Mouse (Mus musculus) adrenal gland, adult 18-20 months (tissue): ENCODE measurements around the gene Map3k6. TPM values are rescaled to one million over a fixed set of nuclear protein-coding genes. Genes with fewer than 3 reads are reported as not detected.
A peak's percentile ranks its signal among the peaks of the same experiment; 100 is the strongest.

Source experiments
- DNase-seq, 2 experiments: peaks; one replicate each; pipeline ENCODE4 v3.0.0; 2021 to 2022; ENCODE audit warnings: low spot score in 2 of 2
- long read RNA-seq, 2 experiments: library from polyadenylated mRNA; stranded (forward); transcript quantifications; one replicate each; pipeline ENCODE4 v2.0.0; 2021
- total RNA-seq, 2 experiments: library from RNA; stranded (reverse); gene quantifications; 1 replicate in 1 of 2; 2 replicates in 1 of 2; pipeline ENCODE4 v1.2.3; 2021

Gene Map3k6
- total RNA-seq = 10 to 100 TPM; 30.7 to 34.2 TPM
- long read RNA-seq, experiment 1, full-length matches to known transcripts = 18 of 28 reads
- long read RNA-seq, experiment 1, partial matches to known transcripts = 6 of 28 reads
- long read RNA-seq, experiment 1, other reads (novel, unspliced or antisense) = 4 of 28 reads
- long read RNA-seq, experiment 2, full-length matches to known transcripts = 3 of 14 reads
- long read RNA-seq, experiment 2, partial matches to known transcripts = 9 of 14 reads
- long read RNA-seq, experiment 2, other reads (novel, unspliced or antisense) = 2 of 14 reads

DNA sequence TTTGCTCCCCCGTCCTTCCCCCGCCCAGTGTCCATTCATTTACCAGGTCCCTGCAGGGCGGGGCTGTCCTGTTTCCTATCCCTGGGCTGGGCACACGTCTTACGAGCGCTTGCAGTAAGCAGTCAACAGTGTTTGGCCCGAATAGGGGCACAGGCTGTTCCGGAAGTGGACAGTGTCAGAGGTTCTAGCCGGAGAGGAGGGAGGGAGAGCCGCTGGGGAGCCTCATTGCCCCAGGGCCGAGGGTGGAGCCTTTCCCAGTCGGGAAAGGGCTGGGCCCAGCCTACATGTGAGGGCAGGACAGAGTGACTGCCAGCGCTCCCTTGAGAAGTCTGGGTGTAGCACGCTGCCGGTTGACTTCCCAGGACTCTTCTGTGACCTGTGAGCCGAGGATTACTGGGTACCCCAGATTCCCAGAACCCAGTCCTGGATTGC is at the start of gene Map3k6:
TSS of gene Map3k6 (plus strand) at position 329 of the 432 bp plus-strand sequence.
- peak; percentile 76 to 82 for DNase-seq

DNA sequence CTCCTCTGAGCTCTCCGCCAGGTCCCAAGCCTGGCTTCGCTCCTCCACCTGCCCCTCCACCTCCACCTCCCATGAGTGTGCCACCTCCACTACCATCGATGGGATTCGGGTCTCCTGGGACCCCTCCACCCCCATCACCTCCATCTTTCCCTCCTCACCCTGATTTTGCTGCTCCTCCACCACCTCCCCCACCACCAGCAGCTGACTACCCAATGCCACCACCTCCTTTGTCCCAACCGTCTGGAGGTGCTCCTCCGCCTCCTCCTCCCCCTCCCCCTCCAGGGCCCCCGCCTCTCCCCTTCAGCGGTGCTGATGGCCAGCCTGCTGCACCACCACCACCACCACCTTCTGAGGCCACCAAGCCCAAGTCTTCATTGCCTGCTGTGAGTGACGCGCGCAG is 46.1 kb upstream of the Map3k6 start:
- DNase-seq = no peak

DNA sequence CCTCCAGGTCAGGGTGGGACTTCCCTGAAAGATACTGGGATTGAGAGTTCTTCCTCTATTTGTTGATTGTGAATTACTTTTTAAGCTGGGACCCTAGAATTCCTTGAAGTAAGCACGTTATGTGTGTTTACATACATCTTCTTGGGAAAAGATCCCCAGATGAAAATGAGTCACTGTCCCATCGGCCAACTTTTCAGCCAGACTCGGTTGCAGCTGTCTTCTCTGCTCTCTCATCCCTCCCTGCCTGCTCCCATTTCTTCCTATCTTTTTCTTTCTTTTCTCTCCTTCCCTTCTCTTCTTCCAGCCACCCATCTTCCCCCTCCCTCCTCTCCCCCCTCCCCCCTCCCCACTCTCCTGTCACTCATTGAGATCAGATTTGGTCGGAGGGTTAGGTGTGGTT is 45.6 kb upstream of the Map3k6 start:
- DNase-seq = no peak

DNA sequence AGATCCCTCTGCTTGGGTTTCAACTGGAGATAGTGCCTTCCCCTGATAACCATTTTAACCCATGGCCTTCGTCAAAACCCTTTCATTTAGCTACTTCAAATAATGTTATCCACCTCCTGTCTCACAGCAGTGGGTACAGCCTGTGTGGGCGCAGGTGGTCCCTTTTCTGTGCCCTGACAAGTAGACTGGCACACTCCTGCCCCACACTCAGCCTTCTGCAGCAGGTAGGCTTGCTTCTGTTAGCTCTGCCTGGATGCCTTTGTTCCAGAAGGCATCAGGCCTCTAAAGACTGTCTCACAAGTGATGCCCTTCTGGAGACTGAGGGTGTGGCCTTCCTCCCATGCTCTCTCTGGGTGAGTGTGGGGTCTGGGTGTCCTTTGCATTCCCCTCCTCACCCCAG is 44.5 kb upstream of the Map3k6 start:
- DNase-seq = no peak

DNA sequence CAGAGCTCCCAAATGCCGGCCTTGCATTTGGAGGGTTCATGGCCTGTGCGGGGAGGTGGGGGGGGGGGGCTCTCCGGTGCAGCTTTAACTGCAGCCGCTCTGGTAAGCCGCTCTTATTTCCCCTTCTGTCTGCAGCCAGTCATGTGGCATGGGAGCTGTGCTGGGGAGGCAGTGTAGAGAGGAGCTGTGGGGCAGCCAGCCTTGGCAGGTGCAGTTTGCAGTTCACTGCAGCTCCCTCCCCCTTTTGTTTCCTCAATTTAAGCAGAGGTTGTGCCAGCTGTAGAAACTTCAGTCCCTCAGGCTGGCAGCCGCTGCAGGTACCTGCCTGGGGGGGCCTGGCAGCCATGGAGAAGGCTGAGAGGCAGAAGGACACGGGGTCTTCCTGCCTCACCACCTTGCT is 43.8 kb upstream of the Map3k6 start:
- DNase-seq = no peak

DNA sequence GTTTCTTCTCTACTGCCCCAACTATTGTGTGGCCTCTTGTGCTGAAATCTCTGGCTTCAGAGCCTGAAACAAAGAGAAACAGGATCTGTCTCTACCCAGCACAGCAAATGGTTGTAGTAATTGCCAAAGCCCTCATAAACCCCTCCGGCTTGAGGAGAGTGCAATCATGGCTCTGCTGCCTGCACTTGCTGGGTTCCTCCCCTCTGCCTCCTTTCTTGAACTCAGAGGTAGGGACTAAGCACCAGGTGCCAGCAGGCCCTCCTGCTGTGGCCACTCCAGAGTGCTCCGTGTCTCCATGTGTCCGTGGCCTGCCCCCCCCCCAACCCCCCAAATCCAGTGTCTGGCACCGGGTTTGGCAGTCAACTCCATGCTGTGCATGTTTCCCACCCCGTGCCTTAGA is 43.3 kb upstream of the Map3k6 start:
- DNase-seq = no peak

DNA sequence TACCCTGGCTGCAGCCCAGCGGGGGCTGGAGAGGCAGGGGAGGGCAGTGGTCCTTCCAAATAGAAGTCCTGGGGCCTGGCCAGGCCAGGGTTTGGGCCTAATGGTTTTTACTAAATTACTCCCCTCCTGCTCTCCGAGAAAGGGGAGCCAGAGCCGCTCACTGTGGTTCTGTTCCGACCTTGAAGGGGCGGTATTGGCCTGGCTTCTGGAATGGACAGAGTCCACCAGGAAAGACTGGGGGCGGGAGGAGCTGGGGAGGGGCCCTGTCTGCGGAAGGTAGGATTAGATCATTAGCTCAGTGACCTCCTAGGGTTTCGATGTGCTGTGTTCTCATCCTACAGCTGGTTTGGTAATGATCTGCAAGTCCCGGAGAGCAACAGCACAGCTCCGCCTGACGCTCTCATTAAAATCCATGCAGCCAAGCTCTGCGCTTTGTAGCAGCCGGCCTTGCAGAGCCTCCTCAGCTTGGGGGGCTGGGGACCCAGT is 42.8 kb upstream of the Map3k6 start:
- no peak for DNase-seq

DNA sequence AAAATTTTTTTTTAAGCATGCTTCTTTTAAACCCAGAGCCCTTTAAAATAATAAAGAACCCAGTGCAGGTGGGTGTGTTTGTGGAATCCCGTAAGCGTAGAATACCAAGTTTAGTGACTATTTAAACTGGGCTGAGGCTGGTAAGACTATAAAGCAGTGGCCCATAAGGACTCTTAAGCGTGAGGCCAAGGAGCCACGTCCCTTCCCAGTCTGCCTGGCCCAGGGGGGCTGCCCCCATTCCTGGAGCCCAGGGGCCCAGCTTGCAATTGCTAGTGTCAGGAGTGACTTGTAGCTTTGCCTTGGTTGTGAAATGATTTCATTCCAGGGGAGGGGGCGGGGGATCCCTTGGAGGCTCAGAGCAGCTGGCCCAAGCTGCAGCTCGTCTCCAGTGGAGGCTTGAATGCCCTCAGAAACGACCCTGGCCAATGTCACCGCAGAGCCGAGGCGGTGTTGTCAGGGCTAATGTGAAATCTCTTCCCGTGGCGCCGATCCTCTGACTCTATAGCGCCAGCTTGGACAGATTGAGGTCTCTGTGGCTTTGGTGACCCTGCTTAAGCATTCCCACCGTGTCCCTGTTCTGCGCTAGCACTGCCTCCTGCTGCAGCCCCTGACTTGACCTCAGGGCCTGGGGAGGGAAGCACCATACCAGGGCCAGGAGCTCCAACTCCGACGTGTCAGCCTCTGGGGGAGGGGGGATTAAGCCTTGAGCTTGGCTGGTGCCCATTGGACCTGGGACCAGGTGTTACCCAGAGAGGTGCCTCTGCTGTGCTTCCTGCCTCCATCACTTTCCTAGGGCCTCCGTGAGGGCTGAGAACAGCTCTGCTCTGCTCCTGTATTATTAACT is 42.1 kb upstream of the Map3k6 start:
- DNase-seq = no peak

DNA sequence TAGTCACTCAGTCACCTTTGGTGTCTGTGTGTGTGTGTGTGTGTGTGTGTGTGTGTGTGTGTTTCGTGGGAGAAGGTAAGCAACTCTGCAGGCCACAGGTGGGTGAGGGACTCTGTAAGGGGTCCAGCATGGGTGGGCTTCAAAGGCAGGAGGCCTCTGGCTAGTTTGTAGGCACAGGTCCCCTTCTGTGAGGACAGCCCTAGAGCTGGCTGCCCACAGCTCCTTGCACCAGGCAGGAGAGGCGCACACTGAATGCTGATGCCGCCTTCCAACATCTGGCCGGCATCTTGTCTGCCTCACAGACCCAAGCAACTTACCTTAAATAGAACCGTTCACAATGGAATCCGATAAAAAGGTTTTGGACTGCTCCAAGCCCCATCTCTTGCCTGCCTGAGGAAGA is 40.9 kb upstream of the Map3k6 start:
- DNase-seq = no peak

DNA sequence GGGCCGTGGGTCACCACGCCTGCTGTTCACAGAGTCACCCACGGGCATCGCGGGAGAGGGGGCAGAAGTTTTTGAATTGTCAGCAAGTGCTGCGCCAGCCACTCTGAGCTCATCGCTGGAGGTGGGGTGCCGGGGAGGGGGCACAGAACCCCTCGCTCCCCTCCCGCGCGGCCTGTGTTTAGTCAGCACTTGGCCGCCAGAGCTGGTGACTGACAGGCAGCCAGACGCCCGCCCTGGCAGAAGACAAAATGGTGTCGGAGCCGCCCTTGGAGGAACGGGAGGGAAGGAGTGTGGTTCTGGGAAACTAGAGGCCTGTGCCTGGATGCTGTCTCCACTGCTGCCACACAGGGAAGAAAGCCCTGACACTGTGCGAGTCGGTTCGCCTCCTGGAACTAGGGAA is 40.3 kb upstream of the Map3k6 start:
- peak in 1 of 2 experiments; percentile 43 for DNase-seq

DNA sequence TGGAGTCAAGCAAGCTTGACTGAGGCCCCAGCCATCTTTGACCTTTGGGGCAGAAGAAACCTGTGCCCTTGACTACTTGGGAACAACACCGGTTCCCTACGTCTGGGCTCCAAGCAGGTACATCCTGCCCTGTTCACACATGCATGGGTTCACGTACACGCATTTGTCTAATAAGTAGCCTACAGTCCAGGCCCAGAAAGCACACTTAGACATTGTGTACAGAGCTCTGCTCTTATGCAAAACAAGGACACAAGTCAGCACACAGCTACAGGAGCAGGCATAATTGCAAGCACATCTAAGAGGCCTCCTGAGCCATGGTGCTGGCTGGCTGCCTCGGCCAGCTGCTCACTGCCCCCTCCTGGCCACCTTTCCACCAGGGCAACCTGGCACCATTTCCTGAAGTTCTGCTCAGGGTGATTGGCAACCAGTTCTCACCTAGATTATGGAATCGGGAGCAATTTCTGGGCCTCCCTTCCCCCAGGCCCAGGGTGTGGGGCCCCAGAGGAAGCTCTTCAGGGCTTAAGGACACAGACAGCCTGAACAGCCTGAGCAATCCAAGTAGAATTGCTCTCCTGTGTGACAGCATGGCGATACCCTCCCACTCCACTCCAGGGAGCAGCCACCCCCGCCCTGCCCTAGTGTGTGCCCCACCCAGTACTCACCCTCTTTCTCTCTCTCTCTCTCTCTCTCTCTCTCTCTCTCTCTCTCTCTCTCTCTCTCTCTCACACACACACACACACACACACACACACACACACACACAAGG is 39.4 kb upstream of the Map3k6 start:
- DNase-seq = peak; percentile 55 to 63

DNA sequence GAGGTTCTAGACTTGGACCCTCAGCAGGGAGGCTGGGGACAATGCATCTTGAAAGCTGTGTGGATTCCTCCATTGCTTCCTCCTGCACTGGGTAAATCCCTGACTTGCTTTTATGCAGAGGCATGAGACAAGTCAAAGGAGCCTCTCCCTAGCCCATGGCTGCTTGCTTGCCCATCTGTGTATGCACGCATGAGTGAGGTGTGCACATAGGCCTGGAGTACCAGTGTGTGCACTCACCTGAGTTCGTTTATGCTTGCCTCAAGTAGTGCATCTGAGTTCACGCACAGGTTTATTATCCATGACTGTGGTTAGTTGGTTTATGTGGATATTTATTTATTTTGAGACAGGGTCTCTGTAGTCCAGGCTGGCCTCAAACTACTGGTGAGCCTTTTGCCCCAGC is 38.4 kb upstream of the Map3k6 start:
- no peak for DNase-seq

DNA sequence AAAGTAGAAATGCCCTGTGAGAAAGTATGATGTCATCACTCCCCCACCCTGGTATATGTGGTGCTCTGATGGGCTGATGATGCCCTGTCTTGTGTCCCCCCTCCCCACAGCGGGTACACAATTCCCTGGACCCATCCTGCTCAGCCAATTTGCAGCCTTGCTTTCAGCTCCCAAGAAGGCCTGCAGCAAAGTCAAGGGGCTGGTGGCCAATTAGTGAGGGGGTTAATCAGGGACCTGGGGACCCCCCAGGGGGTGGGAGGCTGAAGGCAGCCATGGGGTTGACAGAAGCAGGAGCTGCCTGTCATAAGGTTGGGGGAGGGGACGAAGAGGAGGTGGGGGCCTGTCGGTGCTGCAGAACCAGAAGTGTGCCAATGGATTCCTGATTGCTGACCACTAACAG is 37.0 kb upstream of the Map3k6 start:
- no peak for DNase-seq

DNA sequence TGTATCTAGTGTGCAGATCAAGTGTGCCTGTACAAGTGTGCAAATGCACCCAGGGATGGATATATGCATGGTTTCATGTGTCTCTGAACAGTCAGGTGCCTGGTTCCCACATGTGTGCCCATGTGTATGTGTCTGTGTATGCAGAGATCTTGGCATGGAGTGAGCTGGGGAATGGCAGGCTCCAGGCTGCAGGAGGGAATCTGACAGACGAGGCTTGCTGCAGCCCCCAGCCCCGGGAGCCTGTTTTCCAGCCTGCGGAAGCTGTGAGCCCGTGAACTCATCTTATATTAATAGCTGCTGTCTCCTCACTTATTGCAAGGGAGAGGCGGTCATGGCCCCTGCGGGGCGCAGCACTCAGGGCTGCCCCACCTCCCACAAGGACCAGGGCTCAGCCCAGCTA is 36.2 kb upstream of the Map3k6 start:
- DNase-seq = no peak

DNA sequence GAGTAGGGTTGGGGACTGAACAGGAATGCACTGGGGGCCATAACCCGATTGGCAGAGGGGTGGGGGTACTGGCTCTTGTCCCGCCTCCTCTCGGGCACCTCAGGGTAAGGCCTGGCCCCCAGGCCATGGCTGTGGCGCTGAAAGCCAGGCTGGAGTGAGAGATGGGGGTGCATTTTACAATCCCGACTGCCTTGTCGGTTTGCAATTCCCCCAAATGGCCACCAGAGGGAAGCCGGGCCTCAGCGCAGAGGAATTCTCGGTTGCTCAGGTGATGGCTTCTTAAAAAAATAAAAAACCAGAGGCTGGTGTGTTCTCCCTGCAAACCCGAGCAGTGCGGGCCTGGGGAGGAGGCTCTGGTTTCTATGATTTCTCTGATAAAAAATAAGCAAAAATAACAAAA is 31.3 kb upstream of the Map3k6 start:
- peak in 1 of 2 experiments; percentile 51 for DNase-seq

DNA sequence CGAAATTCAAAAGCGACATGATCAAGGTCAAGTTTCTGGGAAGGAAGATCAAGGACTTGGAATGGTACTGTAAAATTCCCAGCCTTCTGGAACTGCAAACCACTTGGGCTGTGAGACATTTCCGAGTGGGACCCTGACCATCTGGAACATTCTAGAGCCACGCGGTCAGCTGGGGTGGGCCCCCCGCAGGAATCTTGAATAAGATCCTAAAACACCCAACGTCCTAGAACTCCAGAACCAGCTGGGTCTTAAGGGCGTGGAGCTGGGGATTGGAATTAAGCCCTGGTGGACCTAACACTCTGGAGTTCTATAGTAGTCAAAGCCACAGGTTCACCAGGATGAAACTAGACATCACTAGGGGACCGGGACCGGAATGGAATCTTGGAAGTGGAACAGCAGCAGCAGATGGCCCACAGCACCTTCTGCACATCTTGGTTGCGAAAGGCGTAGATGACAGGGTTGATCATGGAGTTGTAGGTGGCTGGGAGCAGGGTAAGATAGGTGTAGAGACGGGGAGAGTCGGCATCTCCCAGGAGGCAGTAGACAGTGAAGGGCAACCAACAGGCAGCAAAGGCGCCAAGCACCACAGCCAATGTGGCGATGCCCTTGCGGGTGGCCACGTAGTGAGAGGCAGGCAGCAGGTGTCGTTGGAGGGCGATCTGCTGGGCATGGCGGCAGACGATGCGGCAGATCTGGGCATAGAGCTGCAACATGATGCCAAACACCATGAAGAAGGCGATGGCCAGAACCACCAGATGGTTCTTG is 30.4 kb upstream of the Map3k6 start:
- no peak for DNase-seq

DNA sequence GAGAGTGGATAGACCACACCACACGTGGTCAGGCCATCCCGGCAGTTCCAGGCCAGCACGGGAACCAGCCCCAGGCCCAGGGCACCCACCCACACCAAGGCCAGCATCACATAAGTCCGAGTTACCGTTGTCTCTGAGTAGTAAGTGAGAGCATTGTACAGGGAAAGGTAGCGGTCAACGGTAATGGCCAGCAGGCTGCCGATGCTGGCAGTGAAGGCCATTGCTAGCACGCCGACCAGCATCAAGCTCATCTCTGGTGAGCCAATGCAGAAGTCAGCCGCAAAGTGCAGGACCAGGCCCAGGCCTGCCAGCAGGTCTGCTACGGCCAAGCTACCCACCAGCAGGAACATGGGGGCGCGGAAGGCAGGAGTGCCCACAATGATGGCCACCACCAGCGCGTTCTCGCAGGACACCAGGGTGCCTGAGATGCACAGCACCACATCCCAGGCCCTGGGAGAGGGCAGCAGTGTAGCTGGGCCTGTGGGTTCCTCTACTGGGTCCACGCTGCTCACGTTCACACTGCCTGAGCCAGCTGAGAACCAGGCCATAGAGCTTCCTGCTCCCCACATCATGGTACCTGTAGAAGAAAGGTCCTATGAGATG is 29.7 kb upstream of the Map3k6 start:
- no peak for DNase-seq

DNA sequence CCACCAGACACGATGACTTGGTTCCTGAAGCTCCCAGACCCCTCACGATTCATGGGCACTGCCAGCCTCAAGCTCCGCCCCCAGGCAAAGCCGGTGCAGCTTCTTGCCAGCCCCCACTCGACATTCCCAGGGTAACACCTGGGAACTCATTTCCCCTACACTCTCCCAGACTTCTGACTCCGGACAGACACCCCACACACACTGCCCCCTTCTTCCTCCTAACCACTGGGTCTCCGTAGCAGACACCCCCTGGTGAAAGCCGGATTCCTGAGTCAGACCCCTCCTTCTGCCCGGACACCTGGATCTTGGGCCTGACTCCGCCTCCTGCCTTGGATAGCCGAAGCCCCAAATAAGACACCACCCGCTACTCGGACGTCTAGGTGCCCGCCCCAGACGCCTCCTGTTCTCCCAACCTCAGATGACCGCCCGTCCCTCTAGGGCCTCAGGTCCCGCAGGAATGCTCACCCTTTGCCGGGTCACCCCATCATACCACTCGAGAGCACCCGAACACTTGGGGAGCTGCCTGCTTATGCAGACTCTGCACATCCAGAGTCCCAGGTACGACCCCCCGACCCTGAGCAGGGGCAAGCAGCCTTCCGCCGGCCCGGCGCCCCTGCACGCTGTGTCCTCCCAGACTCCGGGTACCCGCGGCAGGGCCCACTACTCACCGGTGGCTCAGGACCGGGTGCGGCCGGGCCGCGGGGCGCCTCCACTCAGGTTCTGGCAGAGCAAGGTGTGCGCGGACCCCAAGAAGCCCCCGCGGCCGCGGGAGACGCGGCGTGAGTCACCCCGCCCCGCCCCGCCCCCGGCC is 28.7 kb upstream of the Map3k6 start, which contains the start of the genes Cd164l2 and Gpr3:
TSS of gene Cd164l2 (plus strand) at position 381 of the 811 bp plus-strand sequence.
TSS of gene Gpr3 (minus strand) at position 786 of the 811 bp plus-strand sequence.
- no peak for DNase-seq

DNA sequence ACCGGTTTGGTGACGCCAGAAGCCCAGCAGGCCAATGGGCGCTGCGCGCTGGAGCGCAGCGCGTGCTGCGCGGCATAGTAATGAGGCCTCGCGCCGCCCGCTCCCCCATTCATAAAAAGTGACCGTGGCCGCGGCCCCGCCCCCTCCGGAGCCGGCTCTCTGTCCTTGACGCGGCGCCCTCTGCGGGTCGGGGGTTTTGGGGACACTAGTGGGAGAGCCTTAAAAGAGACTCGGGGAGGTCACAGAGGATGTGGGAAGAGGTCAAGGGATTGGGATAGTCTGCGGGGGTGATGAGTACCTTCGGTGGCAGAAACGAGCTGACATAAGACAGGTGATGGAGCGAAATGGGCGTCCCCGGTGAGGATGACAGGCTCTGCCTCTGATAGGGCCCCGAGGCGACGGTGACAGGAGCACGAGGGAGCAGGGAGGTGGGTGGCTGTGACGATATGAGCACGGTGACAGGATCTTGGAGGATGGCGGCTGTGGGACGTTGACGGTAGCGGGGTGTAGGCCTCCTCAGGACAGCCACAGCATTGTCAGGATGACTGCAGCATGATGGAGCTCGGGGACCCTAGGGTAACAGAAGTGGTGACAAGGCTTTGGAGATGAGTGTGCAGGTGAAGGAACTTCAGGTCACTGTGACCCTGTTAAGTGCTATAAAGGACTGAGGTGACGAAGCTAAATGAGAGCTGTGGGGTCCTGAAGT is 27.9 kb upstream of the Map3k6 start:
- peak; percentile 74 to 81 for DNase-seq
